Mouse (Mus musculus) right cerebral cortex, postnatal 14 days (tissue): ENCODE results near the gene Chrna5.
"Not testable (repeated sequence)": the region's sequence is repeated elsewhere in the genome, so short reads cannot be mapped to it uniquely, and the experiment has no call there.

ENCODE experiments used
- DNase-seq: peaks from one replicate; pipeline ENCODE4 v3.0.0; 2022

Gene Chrna5

DNA sequence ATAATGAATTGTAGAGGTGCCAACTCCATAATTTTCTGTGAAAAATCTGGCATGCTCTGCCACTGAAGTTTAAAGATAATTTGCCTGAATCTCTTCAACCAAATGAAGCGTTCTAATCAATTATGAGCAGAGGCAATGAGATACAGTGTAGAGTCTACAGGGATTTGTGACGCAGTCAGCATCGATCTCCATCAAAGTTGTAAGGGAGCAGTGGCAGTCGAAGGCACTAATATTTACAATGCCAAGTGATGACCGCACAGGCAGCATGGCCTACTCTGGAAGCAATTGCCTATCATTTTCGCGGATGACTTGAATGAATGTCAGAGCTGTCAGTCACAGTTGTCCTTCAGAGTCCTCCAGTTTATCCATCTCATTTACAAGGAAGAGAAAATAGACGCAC is at the start of gene Chrna5:
Chrna5 (plus strand) TSS at position 207 of the 400 bp plus-strand sequence.
- DNase-seq, result no peak

DNA sequence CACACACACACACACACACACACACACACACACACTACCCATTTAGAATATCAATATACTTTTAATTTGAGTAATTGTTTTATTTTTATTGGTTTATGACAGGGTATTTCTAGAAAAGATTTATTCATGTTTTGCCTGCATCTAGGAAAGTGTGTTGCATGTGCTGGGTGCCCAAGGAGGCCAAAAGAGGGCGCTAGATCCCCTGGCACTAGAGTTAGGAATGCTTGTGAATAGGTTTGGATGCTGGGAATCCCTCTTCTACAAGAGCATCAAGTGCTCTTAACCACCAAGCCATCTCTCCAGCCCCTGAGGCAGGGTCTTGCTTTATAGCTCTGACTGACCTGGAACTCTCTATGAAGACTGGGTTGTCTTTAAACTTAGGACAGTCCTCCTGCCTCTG is 48.9 kb upstream of the Chrna5 start:
- no peak for DNase-seq

- no peak for DNase-seq
Measured at GRCm38 (mm10) chr9:54932379-54932778, 48.3 kb upstream of the Chrna5 start.

DNA sequence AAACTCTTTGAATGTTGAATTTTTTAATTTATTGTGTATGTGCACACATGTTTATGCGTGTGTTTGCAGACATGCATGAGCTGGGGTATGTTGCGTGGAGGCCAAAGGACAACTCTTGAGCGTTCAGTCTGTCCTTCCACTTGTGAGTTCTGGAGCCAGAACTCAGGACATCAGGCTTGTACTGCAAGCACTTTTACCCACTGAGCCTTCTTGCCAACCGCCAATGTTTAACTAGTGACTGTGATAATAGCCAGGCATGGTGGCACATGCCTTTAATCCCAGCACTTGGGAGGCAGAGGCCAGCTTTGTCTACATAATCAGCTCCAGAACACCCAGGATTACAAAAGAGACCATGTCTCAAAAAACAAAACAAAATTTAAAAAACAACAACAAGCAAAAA is 38.6 kb upstream of the Chrna5 start:
- no peak for DNase-seq

- DNase-seq, result no peak
Measured at GRCm38 (mm10) chr9:54944467-54944866, 36.2 kb upstream of the Chrna5 start.

GRCm38 (mm10) chr9:54946256-54946655 is 34.4 kb upstream of the Chrna5 start:
- DNase-seq, result no peak

DNA sequence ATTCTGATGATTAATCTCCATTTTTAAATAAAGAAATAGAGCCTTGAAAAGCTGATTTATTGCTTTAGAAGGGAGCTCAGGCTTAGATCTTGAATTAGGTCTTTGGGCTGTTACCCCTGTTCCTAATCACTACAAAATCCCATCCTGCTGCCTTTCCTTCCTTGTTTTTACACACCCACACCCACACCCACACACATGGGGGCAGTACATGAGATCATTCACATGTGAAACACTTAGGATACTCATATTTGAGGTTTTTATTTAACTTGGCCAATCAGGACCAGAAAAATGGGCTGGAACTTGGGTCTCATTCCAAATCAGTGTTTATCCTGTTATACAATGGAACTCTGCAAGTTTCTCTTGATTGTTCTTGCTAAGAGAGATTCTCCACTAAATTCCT is 31.2 kb upstream of the Chrna5 start:
- no peak for DNase-seq

GRCm38 (mm10) chr9:54950162-54950561 is 30.5 kb upstream of the Chrna5 start:
- DNase-seq, result not testable (repeated sequence)

DNA sequence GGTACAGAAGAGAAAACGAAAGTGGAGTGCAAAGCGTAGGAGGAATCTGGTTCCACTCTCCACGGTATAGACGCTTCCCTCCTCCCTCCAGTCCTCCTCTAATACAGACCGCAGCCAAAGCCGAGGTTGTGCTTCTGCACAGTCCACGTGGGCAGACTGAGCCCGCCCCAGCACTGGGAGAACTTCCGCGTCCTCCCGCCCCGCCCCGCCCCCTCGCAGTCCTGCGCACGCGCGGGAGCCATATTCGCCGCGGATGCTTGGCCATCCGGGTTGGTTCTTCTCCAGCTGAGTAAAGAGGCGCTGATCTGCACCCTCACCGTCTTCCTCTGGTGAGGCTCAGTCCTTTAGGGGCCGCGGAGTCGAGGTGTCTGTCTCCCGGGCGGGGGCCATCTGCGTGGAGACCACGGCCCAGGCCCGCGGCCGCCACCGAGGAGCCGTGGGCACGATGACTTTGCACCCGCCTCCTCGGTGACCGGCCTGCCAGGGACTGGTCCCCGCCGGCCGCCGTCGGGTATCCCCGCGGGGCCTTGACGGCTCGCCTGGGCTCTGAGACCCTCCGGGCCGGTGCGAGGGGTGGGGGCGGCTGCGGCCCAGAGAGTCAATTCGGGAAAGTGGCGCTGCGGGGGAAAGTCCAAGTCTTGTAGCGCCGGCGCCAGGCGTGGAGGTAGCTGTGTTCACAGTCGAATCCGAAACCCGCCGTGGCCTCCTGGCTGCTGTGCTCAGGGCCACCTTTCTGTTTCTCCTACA is 29.9 kb upstream of the Chrna5 start, which contains the start of the genes Psma4 and AY074887:
Psma4 (plus strand) TSS at position 216 of the 747 bp plus-strand sequence.
AY074887 (minus strand) TSS at position 424 of the 747 bp plus-strand sequence.
- DNase-seq, result peak; percentile 89

- DNase-seq, result no peak
Measured at GRCm38 (mm10) chr9:54961059-54961458, 19.6 kb upstream of the Chrna5 start.

GRCm38 (mm10) chr9:54963669-54964068 is 17.0 kb upstream of the Chrna5 start:
- DNase-seq, result no peak

- no peak for DNase-seq
Measured at GRCm38 (mm10) chr9:54969972-54970637, 10.6 kb upstream of the Chrna5 start.

DNA sequence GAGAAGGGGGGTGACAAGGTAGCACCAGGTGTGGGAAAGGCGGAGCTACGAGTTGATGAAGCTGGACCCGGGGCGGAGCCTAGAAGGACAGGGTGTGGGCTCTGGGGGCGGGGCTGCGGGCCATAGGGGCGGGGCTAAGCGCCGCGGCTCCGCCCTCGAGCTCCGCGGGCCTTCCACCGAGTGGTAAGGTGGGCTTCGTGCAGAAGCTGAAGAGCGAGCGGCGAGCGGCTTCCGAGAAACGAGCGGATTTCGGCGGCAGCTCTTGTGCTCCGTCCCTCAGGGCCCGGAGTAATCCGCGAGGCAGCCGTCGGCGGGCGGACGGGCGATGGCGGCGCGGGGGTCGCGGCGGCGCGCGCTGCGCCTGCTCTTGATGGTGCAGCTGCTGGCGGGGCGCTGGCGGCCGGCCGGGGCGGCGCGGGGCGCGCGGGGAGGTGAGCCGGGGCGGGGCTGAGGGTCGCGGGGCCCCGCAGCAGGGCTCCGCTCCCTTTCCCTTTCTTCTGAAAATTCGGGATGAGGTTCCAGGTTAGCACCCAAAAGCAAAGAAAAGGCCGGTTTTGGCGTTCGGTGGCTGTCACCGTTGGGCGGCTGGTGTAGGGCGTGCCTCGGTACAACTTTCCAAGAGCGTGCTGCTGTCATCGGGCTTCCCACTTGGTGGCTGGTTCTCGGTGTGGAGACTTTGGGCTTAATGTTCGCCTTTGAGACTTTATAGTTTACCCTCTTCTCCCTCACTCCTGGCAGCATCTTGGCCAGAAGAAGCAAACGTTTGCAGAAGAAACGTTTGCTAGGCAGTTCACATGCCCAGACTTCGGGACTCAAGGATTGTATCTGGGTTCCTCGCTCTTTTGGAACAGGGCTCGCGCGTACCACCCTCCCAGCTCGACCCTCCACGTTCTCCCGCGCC is 861 bp downstream of the Chrna5 start:
- no peak for DNase-seq

GRCm38 (mm10) chr9:54982401-54982800 is 1.7 kb downstream of the Chrna5 start:
- DNase-seq, result no peak

GRCm38 (mm10) chr9:54990362-54990761 is 9.7 kb downstream of the Chrna5 start:
- DNase-seq, result no peak

DNA sequence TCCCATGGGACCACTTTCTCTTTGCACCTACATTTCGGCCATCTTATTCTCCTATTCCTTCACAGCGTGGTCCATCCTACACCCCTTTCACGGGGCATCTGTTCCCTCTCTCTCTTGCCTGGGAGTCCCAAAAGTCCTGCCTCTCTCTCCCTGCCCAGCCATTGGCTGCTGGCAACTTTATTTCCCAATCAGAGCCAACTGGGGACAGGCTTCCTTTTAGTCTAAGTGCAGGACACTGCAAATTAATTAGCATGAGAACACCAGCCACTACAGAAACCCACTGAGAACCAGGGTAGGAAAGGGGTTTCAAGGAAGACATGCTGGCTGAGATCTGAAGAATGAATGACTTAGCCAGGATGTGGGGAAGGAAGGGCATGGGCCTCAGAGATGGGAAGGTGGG is 13.7 kb downstream of the Chrna5 start:
- no peak for DNase-seq

GRCm38 (mm10) chr9:54995645-54996044 is 15.0 kb downstream of the Chrna5 start:
- no peak for DNase-seq

- DNase-seq, result no peak
Measured at GRCm38 (mm10) chr9:55003609-55004008, 22.9 kb downstream of the Chrna5 start.

- no peak for DNase-seq
Measured at GRCm38 (mm10) chr9:55009692-55010091, 29.0 kb downstream of the Chrna5 start.

- DNase-seq, result no peak
Measured at GRCm38 (mm10) chr9:55010588-55011350, 30.1 kb downstream of the Chrna5 start.

GRCm38 (mm10) chr9:55016926-55017325 is 36.2 kb downstream of the Chrna5 start:
- no peak for DNase-seq

DNA sequence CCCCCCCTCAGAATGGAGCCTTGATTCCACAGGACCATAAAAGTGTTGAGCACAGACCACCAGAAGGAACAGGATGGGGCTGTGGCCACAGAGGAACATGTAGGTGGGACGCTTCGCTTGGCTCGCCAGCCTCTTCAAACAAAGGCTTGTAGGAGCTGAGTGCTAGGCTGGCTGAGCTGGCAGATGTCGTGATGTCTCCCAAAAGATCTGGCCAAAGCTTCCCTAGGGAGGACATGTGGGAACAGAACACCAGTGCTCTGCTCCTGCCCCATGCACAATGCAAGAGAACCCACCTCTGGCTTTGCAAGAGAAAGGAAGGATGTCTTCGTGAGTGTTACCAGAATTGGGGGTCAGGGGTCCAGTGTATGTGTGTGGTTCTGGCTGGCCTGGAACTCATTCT is 42.6 kb downstream of the Chrna5 start:
- no peak for DNase-seq
